Mouse (Mus musculus): Measurements from ENCODE around the gene Ubc.
"Not testable (repeated sequence)": the region's sequence is repeated elsewhere in the genome, so short reads cannot be mapped to it uniquely, and the experiment has no call there.

Gene Ubc

DNA sequence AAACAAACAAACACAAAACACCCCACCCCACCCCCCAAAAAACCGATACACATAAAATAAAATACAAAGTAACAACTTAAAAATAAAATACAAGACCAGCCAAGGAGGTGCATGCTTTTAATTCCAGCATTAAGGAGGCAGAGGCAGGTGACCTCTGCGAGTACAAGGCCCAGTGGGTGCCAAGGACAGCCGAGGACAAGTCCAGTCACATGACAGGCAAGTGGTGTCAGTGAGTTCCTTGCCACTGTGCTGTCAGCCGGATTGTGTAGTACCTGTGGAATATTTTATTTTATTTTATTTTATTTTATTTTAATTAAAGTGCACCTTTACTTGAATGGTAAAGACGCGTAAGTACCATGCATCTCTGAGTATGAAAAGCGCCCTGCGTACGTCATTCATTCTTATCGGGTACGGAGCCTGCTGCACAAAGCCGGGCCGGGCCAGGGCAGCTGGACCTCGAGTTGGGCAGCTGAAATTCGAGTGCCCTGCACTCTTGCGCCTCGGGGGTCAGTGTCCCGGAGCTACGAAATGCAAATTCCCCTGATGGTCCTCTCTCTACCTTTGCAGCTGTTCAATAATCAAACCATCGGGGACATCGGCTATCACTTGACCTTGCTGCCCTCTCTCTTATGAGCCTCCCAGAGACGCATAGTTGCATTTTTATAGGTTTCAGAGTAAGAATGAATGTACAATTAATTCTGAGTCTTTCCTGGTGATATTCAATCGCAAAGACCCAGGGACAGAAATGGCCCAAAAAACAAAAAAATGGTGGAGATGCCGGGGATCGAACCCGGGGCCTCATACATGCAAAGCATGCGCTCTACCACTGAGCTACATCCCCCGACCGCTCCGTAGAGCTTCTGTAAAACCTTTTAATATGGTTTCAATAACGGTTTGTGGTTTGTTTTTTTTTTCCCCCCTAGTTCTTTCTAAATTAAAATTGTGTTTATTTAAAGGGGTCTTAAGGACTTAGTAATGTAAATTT, 13.8 kb upstream of the Ubc start:
- no peak for DNase-seq

DNA sequence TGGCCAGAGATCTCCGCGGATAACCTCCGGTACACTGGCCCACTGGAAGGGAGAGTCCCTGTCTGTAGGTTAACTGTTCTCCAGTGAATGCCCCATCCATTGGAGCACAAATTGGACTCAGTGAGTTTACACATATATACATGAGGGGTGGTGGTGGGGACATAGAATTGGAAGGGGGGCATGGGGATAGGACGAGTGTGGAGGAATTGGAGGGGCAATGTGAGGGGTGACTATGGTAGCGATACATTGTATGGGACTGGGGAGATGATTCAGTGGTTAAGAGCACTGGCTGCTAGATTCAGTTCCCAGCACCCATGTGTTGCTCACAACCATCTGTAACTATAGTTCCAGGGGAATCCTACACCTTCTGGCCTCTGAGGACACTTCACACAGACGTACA, 13.0 kb upstream of the Ubc start:
- DNase-seq, result no peak

DNA sequence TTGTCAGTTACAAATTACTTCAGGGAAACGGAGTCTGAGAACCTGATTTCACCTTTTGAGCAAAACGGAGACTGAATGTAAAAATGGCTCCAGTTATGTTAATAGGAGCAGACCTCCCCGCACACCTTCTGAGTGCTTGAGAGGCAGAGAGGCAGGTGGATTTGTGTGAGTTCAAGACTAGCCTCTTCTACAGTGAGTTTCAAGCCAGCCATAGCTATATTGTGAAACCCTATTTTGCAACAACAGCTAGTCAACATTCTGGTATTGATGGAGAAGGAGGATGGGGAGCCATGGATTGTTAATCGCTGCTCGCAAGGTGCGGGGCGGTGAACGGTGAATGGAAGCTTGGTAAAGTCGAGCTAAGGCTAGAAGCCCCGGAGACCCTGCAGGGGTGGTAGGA, 12.5 kb upstream of the Ubc start:
- DNase-seq, result no peak

DNA sequence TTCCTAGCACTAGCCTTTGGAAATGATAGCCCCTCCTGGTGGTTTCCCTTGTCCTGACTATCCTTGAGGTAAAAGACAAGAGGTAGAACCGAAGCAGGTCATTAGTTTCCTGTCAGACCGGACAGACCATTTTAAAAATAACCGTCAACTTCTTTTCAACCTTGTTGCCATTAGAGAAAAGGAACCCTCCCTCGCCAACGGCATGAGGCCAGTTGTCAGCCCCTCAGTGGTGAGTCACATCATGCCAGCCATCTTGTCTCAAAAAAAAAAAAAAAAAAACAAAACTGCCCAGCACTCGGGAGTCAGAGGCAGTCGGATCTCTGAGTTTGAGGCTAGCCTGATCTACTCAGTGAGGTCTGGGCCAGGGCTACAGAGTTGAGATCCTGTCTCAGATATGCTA, 10.9 kb upstream of the Ubc start:
- DNase-seq, result no peak

DNA sequence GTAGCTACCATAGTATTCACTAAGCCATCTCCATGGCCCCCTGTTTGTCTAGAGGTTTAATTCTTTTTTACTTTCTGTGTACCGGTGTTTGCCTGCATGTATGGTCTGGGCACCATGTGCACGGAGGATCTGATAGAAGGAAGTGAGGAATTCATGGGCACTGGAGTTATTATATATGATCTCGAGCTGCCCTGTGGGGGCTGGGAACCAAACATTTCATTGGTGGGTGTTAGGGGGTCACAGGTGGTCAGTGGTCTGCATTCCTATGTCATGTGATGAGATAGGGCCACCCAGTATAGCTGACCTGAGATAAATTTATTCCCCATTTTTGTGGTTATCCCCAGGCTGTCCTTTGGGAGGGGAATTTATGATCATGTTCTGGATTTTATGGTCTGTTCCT, 5.0 kb upstream of the Ubc start:
- DNase-seq, result peak; percentile 38

DNA sequence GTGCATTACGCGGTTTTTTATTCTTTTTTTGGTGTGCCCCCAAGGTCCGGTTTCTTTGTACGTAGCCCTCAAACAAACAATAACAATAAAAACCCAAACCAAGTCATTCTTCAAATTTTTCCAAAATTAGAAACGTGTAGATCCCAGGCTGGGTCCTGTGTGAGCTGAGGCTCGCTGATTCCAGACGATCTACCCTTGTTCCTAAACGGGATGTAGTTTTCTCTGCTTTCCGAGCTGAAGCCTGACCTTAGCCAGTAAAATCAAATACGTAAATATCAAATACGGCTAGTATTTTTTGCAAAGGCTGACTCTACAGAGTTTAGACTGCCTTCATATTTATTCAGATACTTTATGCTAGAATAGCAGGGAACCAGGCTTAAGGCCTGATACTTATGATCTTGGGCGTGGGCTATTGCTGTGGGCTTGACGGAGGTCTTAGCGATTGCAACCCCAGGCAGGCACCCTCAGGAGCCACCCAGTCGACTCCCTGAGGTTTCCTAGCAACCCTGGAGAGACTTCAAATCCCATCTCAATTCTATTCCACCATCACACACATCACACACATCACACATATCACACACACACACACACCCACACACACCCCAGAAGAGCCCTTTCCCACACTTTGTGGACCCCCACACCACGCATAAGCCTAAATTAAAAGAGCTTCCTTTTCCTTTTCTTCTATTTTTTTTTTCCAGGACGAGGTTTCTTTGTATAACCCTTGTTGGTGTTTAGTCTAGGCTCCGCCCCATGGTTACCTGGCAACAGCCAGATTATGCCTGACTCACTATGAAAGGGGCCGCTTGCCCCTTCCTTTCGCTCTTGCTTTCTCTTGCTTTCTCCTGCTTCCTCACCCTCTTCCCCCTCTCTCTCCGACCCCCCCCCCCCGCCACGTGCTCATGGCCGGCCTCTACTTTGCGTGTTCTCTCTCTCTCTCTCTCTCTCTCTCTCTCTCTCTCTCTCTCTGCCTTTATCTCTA, 3.9 kb upstream of the Ubc start:
- DNase-seq, result peak; percentile 72

GRCm38 (mm10) chr5:125392977-125393621, 3.1 kb upstream of the Ubc start:
- peak; percentile 96 for DNase-seq

- no peak for DNase-seq
These were observed 2.6 kb upstream of the Ubc start for GRCm38 (mm10) chr5:125392618-125392976.

DNA sequence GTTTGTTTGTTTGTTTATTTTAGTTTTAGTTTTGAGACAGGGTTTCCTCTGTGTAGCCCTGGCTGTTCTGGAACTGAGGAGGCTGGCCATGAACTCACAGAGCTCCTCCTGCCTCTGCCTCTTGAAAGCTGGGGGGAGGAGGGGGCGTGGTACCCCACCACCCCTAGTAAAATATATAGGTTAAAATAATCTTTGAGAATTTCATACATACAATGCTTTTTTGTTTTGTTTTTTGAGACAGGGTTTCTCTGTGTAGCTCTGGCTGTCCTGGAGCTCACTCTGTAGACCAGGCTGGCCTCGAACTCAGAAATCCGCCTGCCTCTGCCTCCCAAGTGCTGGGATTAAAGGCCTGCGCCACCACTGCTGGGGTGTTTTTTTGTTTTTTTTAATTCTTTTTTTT, 2.2 kb upstream of the Ubc start:
- DNase-seq, result peak; percentile 50

DNA sequence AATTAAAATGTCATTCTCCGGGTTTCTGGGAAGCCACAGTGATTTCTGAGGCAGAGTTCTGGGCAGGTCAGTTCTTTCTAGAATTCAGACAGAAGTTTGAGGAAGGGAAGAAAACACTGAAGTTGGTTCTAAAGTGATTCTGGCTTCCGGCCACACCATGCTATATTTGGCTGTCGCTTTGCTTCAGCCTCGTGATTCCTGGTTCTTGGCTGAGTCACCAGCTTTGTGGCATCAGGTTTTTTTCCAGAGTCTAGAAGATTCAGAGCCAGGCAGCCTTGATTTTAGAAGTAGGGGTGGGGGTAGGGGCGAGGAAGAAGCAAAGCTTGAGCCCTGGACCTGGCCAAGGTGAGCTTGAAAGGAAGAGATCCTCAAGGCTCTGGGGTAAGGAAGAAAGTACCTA, 1.6 kb upstream of the Ubc start:
- peak; percentile 77 for DNase-seq

- no peak for DNase-seq
These were observed 990 bp upstream of the Ubc start for GRCm38 (mm10) chr5:125390906-125391477.

DNA sequence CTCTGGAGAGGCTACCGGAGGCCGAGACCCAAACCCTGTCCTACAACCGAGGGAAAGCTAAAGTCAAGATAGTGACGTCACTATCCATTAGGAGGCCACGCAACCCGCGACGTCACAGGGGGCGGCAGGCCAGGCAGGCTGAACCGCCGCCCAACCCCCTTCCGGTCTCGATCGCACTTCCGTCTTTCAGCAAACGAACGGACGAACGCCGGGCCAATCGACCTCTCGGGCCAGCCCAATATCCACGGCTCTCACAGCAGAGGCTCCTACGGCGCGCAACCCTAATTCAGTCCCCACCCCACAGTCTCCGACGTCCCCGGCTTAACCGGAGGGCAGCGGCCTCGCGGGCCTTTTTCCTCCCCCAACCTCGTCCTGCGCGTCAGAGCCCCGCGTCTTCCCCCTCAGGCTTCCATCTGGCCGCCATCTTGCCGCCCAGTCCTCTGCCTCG, 847 bp downstream of the Ubc start, which contains the start of gene Gm10382:
Gene Gm10382 (plus strand): TSS at position 192 of the 448 bp plus-strand sequence.
- peak; percentile 85 for DNase-seq

DNA sequence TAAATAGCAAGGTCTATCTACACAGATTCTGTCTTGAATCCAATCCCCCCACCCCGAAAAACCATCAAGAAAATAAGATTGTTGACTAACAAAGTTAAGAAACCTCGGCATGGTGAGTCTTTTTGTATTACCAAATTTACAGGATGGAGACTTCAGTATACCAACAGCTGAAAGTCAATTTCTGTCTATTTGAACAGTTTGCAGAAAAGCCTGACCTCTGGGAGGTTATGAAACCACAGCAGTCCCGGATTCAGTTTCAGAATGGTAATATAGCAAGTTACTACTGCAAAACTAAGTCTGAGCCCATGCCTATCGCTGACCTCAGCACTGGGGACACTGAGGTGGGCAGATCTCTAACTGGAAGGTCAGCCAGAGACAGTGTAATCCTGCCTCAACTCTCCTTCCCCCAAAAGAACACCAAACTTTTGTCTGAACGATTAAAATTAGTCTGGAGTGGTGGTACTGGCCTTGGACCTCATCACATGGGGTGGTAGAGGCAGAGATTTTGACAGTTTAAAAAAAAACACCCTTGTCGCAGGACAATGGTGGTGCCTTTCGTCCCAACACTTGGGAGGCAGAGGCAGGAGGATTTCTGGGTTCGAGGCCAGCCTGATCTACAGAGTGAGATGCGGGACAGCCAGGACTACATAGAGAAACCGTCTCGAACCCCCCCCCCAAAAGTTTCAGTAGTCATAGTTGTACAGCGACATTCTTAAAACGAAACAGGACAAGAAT, 1.5 kb downstream of the Ubc start:
- DNase-seq, result peak; percentile 49

GRCm38 (mm10) chr5:125387295-125387694, 2.7 kb downstream of the Ubc start:
- DNase-seq, result not testable (repeated sequence)

DNA sequence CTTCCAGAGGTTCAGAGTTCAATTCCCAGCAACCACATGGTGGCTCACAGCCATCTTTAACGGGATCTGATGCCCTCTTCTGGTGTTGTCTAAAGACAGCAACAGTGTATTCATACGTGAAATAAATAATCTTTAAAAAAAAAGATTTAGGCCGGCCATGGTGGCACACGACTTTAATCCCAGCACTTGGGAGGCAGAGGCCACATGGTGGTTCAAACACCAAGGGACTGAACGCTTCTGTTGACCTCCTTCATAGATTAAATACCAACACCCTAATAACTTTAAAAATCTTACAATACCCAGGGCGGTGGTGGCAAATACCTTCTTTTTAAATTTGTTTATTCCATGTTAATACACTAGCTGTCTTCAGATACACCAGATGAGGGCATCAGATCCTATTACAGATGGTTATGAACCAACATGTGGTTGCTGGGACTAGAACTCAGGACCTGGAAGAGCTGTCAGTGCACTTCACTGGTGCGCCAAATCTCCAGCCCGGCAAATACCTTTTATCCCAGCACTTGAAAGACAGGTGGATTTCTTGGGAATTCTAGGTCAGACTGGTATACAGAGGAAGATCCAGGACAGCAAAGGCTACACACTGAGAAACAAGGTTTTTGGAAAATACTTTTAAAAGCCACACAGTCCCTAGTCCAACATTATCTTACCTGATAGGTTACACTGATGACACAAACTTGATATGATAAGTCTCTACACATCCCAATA, 4.6 kb downstream of the Ubc start:
- DNase-seq, result no peak

DNA sequence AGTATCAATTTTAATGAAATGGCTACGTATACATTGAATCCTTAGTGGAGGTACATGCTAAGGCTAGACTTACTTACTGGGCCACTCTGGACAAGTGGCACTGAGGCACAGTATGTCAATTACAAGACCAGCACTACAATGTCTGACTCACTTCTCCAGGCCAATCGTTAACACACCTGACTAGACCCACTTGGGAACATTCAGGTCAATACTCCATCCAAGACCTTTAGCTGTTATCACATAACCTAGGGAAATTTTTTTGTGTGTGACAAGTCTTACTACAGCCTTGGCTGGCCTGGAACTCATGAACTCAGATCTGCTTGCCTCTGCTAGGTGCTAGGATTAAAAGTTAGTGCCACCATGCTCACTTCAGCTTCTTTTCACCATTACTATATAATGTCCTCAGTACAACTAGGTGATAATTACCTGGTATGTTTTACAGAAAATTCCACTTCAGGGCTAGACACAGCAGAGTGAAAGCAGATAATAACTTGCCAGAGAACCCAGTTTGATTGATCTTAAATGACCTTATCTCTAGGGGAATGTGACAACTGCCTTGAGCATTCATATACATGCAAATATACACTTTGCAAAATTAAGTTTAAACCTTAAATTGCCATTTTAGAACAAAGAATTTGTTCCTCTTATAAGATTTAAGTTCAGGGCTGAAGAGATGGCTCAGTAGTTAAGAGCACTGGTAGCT, 5.3 kb downstream of the Ubc start:
- DNase-seq, result no peak

DNA sequence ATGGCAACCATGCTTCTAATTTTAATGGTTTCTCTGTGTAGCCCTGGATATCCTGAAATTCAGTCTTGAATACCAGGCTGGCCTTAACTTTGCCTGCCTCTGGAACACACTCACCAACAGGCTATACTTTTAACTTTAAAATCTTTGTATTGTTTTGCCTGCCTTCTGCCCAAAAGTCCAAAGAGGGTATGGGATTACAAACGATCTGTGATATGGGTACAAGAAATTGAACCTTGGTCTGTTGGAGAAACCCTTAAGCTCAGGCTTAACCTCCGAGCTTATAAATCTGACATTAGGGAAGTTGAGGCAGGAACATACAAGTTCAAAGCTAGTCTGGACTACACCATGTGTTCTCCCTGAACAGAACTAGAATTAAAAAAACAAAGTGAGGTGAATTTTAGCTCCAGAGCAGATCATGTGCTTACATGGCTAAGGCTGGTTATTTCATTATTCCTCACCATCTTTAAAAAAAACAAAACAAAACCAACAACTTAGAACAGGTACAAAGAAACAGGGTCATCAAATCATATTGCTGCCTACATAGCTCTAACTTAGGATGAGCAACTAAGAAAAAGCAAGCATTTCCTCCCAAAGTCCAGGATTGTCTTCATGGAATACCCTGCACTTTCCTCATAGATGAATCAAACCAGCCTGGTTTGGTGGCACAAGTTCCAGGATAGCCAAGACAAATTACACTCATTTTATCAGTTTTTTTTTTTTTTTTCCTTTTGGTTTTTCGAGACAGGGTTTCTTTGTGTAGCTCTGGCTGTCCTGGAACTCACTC, 6.2 kb downstream of the Ubc start:
- no peak for DNase-seq

- peak; percentile 61 for DNase-seq
These were observed 7.1 kb downstream of the Ubc start for GRCm38 (mm10) chr5:125382673-125383558.
